Mouse (Mus musculus) hindbrain, embryonic 10.5 days (tissue): Measurements from ENCODE around the gene Dpysl5. TPM values are rescaled to one million over a fixed set of nuclear protein-coding genes. Genes with fewer than 3 reads are reported as not detected.
"Not testable (repeated sequence)": the region's sequence is repeated elsewhere in the genome, so short reads cannot be mapped to it uniquely, and the experiment has no call there.

Experiments
- DNase-seq: peaks from one replicate; pipeline ENCODE4 v3.0.0-alpha.2; 2017; ENCODE audit warnings: low spot score
- H3K27ac ChIP-seq: fragments of 300-500 bp; sonication (generic); 2 replicates; pipeline ENCODE4 v1.5.1; 2016; ENCODE audit warnings: mild to moderate bottlenecking, moderate library complexity
- H3K27me3 ChIP-seq: fragments of 300-500 bp; sonication (generic); 2 replicates; pipeline ENCODE4 v1.6.1; 2016; ENCODE audit warnings: mild to moderate bottlenecking; ENCODE audit not compliant: poor library complexity, insufficient read depth, severe bottlenecking
- H3K36me3 ChIP-seq: fragments of 300-500 bp; sonication (generic); 2 replicates; pipeline ENCODE4 v1.6.1; 2016; ENCODE audit warnings: mild to moderate bottlenecking, moderate library complexity
- H3K4me1 ChIP-seq: fragments of 300-500 bp; sonication (generic); replicated peaks from 2 replicates; pipeline ENCODE4 v1.6.1; 2016; ENCODE audit warnings: mild to moderate bottlenecking
- H3K4me3 ChIP-seq: fragments of 300-500 bp; sonication (generic); 2 replicates; pipeline ENCODE4 v1.5.1; 2016; ENCODE audit warnings: mild to moderate bottlenecking, moderate library complexity
- H3K9me3 ChIP-seq: fragments of 300-500 bp; sonication (generic); 2 replicates; pipeline ENCODE4 v1.6.1; 2016; ENCODE audit warnings: mild to moderate bottlenecking, moderate library complexity
- WGBS: fragments of 180-500 bp; shearing (Covaris S2); methylation state at CpG from one replicate; pipeline ENCODE4 v1.1.7; 2016; 5-methylcytosine and 5-hydroxymethylcytosine counted together
- polyA plus RNA-seq: library from polyadenylated mRNA; unstranded; fragments of >200 nt; fragmentation: Nextera tagmentation; extraction: Ambion mirVana; gene quantifications from 2 replicates; pipeline ENCODE4 v1.2.1, GENCODE M21; 2016

The Dpysl5 gene
- polyA plus RNA-seq: 87.4 and 151 TPM in 2 replicates

DNA sequence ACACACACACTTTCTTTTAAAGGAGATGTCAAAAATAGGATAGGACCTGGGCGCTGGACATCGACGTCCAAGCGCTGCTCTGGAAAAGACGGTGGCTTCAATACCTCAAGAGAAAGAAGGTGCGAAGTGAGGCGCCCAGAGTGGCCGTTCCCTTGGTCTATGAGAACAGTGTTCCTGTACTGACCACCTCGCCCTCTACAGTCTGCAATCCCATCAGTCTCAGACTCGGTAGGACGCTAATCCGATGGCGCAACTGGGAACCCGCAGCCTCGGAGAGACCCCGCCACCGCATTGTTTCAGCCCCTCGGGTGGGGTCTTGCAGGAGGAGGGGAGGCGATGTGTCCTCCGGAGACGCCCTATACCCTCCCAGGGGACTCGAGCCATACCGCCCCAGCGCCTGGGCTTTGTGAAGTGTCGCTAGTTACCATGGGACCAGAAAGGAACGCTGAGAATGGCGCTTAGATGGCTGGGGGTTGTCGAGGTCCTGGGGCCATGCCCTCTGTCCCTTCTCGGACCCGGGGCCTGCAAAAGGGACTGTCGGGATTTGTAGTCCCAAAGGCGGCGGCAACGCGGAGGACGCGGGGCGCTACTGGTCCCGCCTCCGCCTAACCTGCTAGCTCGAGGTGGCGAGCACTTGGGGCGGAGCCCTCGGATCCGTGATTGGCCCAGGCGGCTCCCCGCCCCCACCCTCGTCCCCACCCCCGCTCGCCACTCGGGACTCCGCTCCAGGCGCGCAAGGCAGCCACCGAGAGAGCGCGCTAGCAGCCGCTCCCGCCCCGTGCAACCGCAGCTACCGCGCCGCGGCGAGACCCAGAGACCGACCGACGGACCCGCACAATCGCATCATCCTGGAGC is at the start of gene Dpysl5:
Dpysl5 (plus strand) TSS at position 418 of the 855 bp plus-strand sequence.
- Histone ChIP-seq H3K27me3 (peaks cover 43% of the 10 kb centered on the region), H3K4me3 (peak within 1 kb of the TSS; percentile 88), H3K27ac (peak within 1 kb of the TSS; percentile 96), H3K36me3 (peaks cover 14% of the 10 kb centered on the region), H3K9me3 (no peaks in the 10 kb centered on the region), H3K4me1 (peaks cover 85% of the 10 kb centered on the region)
- WGBS: under 1% methylated on average over 71 of the region's 71 CpGs
- peak; percentile 97 for DNase-seq

DNA sequence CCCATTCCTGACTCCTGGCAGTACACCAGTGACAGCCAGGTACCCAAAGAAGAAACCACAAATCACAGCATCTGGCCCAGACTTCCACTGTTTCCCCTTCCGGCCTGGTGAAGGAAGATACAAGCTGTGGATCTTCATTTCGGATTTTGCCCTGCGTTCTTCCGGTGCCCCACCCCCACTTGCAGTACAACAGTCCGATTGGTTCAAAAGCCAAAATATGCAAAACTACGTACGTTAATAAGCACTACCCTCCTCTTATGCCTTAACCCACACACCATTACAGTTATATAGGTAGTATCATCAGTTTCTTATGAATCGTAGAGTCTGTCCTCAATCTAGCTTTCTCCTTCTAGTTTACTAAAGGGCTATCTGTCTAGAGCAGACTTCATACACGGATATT is 46.0 kb upstream of the Dpysl5 start:
- no peaks in the 10 kb centered on the region for H3K27me3 ChIP-seq
- H3K9me3 ChIP-seq: 0 out of 2 replicates have a peak, but pooled peaks cover 5% of the 10 kb centered on the region
- DNase-seq: no peak
- H3K27ac ChIP-seq: no peak overlapping the region
- H3K36me3 ChIP-seq: peaks cover 23% of the 10 kb centered on the region
- peaks cover 28% of the 10 kb centered on the region for H3K4me1 ChIP-seq
- WGBS: 90% methylated on average over 9 of the region's 9 CpGs
- H3K4me3 ChIP-seq: no peak overlapping the region

DNA sequence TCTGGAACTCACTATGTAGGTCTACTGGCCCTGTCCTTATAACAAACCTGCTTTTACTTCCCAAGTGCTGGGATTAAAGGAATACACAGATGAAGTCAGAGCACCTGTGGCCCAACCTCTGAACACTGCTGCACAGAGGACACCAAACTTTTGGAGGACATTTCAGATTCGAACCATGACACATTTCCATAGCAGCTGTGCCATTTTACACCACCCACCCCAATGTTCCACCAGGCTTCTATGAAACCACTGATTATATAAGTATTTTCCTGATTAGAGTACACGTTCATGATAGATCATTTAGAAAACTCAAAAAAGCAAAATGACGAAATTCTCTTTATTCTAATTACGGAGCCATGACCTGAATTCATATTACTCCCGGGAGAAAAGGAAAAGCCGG is 45.4 kb upstream of the Dpysl5 start:
- WGBS: 74% methylated on average over 6 of the region's 6 CpGs
- Histone ChIP-seq H3K9me3 (no peaks in the 10 kb centered on the region), H3K36me3 (peaks cover 29% of the 10 kb centered on the region), H3K27me3 (no peaks in the 10 kb centered on the region), H3K4me3 (peak overlapping the region; percentile 82), H3K27ac (peak overlapping the region; percentile 95), H3K4me1 (peaks cover 28% of the 10 kb centered on the region)
- DNase-seq: no peak

- Histone ChIP-seq H3K4me1 (peaks cover 28% of the 10 kb centered on the region), H3K27ac (peak within 1 kb of the TSS; percentile 95), H3K27me3 (no peaks in the 10 kb centered on the region), H3K4me3 (peak within 1 kb of the TSS; percentile 82), H3K9me3 (no peaks in the 10 kb centered on the region), H3K36me3 (peaks cover 35% of the 10 kb centered on the region)
- WGBS: under 1% methylated on average over 40 of the region's 40 CpGs
- peak; percentile 89 for DNase-seq
Measured at GRCm38 (mm10) chr5:30666391-30667195, 44.8 kb upstream of the Dpysl5 start, which contains the start of gene Cenpa. Cenpa (plus strand) TSS chr5:30666777.

GRCm38 (mm10) chr5:30667215-30667614 is 44.1 kb upstream of the Dpysl5 start:
- Histone ChIP-seq H3K36me3 (peaks cover 41% of the 10 kb centered on the region), H3K4me3 (peak overlapping the region; percentile 82), H3K4me1 (peaks cover 28% of the 10 kb centered on the region), H3K27ac (peak overlapping the region; percentile 95), H3K9me3 (no peaks in the 10 kb centered on the region), H3K27me3 (no peaks in the 10 kb centered on the region)
- no peak for DNase-seq
- under 1% methylated on average over 13 of the region's 13 CpGs for WGBS

GRCm38 (mm10) chr5:30667686-30668085 is 43.7 kb upstream of the Dpysl5 start:
- WGBS: 10% methylated on average over 3 of the region's 3 CpGs

DNA sequence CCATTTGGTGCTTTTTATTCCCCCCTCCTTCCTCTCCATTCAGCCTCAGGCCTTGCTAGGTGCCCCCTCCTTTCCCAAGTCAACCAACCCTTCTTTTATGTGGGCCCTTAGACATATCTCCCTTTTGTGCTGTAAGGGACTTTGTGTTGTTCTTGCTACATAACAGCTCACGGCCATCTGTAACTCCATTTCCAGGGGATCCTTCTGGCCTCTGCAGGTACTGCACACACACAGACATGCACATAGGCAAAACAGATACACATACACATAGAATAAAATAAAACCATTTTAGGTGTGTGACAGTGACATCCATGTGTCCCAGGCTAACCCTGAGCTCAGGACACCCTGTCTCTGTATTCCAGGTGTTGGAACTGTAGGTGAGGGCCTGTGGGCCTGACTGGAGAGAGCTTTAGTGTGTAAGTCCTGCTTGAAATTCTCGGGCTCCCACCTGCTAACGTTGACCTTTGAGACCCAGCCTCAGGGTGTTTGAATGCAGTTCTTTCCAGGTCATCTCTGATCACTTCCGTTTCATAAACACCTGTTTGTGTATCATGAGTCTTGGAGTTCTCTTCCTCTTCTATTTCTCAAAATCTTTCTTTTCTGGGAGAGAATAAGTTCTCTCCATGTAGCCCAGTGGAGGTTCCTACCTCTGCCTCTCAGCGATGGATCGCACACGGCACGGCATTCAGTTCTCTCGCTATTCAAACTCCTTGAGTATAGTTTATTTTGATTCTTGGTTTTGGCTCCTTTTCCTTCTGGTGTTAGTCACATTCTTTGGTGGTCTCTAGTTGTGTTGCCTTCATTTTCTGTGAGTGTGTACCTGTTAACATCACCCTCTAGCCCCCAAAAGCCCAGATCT is 42.5 kb upstream of the Dpysl5 start:
- Histone ChIP-seq H3K9me3 (no peaks in the 10 kb centered on the region), H3K27ac (no peak overlapping the region), H3K4me1 (peaks cover 28% of the 10 kb centered on the region), H3K4me3 (peak overlapping the region; percentile 82), H3K36me3 (peaks cover 58% of the 10 kb centered on the region), H3K27me3 (no peaks in the 10 kb centered on the region)
- DNase-seq: no peak
- 93% methylated on average over 9 of the region's 9 CpGs for WGBS

More at GRCm38 (mm10) chr5:30667686-30668085, 43.7 kb upstream of the Dpysl5 start:
- H3K27ac ChIP-seq: peak overlapping the region; percentile 95
- H3K9me3 ChIP-seq: no peaks in the 10 kb centered on the region
- peaks cover 46% of the 10 kb centered on the region for H3K36me3 ChIP-seq
- peaks cover 28% of the 10 kb centered on the region for H3K4me1 ChIP-seq
- DNase-seq: no peak
- H3K27me3 ChIP-seq: no peaks in the 10 kb centered on the region
- peak overlapping the region; percentile 82 for H3K4me3 ChIP-seq

DNA sequence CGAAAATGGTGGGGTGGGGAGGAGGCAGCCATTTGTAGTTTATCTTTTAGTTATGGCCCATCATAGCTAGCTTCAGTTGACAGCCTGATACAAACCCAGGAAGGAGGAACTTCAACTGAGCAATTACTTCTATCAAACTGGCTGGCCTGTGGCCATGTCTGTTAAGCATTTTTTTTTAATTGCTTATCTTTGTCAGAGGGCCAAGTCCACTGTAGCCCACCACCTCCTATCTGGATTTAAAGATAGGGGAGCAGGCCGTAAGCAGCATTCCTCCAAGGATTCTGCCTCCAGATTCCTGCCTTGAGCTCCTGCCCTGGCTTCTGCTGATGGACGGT is 41.9 kb upstream of the Dpysl5 start:
- Histone ChIP-seq H3K27me3 (no peaks in the 10 kb centered on the region), H3K27ac (no peak overlapping the region), H3K4me3 (no peak overlapping the region), H3K36me3 (peaks cover 64% of the 10 kb centered on the region), H3K4me1 (peaks cover 28% of the 10 kb centered on the region), H3K9me3 (no peaks in the 10 kb centered on the region)
- DNase-seq: no peak
- WGBS: 92% methylated on average over 3 of the region's 3 CpGs

GRCm38 (mm10) chr5:30670091-30670490 is 41.3 kb upstream of the Dpysl5 start:
- Histone ChIP-seq H3K36me3 (peaks cover 69% of the 10 kb centered on the region), H3K9me3 (no peaks in the 10 kb centered on the region), H3K4me3 (no peak overlapping the region), H3K27ac (no peak overlapping the region), H3K27me3 (no peaks in the 10 kb centered on the region), H3K4me1 (peaks cover 28% of the 10 kb centered on the region)
- WGBS: 94% methylated on average over 7 of the region's 7 CpGs
- no peak for DNase-seq

GRCm38 (mm10) chr5:30674001-30674400 is 37.4 kb upstream of the Dpysl5 start:
- no peaks in the 10 kb centered on the region for H3K9me3 ChIP-seq
- H3K36me3 ChIP-seq: peaks cover 89% of the 10 kb centered on the region
- DNase-seq: no peak
- peaks cover 7% of the 10 kb centered on the region; the same call in 1 of the 2 replicates for H3K4me1 ChIP-seq
- H3K4me3 ChIP-seq: no peak overlapping the region
- H3K27ac ChIP-seq: no peak overlapping the region
- no peaks in the 10 kb centered on the region for H3K27me3 ChIP-seq
- WGBS: 81% methylated on average over 7 of the region's 7 CpGs

- DNase-seq: no peak
- H3K36me3 ChIP-seq: peaks cover 61% of the 10 kb centered on the region
- H3K27me3 ChIP-seq: no peaks in the 10 kb centered on the region
- H3K27ac ChIP-seq: no peak overlapping the region
- no peaks in the 10 kb centered on the region for H3K4me1 ChIP-seq
- WGBS: 85% methylated on average over 7 of the region's 7 CpGs
- H3K4me3 ChIP-seq: no peak overlapping the region
- no peaks in the 10 kb centered on the region for H3K9me3 ChIP-seq
Measured at GRCm38 (mm10) chr5:30676800-30677199, 34.6 kb upstream of the Dpysl5 start.

GRCm38 (mm10) chr5:30678069-30678468 is 33.3 kb upstream of the Dpysl5 start:
- H3K4me1 ChIP-seq, H3K27ac ChIP-seq, H3K27me3 ChIP-seq, DNase-seq, H3K4me3 ChIP-seq, H3K9me3 ChIP-seq: not testable (repeated sequence)
- 92% methylated on average over 3 of the region's 3 CpGs for WGBS
- H3K36me3 ChIP-seq: peaks cover 49% of the 10 kb centered on the region
